Mouse (Mus musculus) hematopoietic stem cell, adult 5-6 weeks (primary cell): ENCODE measurements around the gene Banf2. TPM values are rescaled to one million over a fixed set of nuclear protein-coding genes. Genes with fewer than 3 reads are reported as not detected.

ENCODE experiments used
- ATAC-seq, 2 experiments: fragments of 125-278 bp in 1 of 2; replicated peaks in 1 of 2; 2 replicates each; pipeline ENCODE4 v1.8.0; 2016 to 2017; ENCODE audit warnings: inconsistent platforms in 2 of 2, mild to moderate bottlenecking in 2 of 2, moderate number of reproducible peaks in 2 of 2, low read depth in 1 of 2, moderate TSS enrichment in 1 of 2; ENCODE audit not compliant: low FRiP score in 2 of 2, poor library complexity in 2 of 2, severe bottlenecking in 2 of 2, insufficient read depth in 1 of 2, low TSS enrichment in 1 of 2
- total RNA-seq: library from RNA; stranded (forward); fragments of 172-1452, 232-1000 nt; gene quantifications from 2 replicates; pipeline ENCODE4 v1.2.3, GENCODE M21; 2017

Gene Banf2
- total RNA-seq, 1 experiment from 2014 or later: not detected

DNA sequence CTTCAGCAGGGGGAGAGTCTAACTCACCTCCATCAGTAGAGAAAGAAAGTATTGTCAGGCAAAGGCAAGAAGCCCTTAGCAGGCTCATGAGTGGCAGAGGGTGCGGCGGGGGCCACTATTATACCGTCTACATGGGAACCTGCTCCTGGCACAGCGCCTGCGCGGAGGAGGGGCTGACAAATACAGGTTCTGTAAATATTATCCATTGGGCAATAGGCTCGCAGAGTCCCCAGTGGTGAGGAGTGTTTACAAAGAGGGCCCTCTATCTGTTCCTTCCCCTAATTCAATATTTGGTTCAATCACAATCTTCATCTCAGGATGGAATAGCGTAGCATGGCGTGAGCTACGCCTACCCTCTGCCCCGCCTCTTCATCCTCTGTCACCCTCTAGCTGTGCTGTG, 18.8 kb upstream of the Banf2 start:
- no peak for ATAC-seq

DNA sequence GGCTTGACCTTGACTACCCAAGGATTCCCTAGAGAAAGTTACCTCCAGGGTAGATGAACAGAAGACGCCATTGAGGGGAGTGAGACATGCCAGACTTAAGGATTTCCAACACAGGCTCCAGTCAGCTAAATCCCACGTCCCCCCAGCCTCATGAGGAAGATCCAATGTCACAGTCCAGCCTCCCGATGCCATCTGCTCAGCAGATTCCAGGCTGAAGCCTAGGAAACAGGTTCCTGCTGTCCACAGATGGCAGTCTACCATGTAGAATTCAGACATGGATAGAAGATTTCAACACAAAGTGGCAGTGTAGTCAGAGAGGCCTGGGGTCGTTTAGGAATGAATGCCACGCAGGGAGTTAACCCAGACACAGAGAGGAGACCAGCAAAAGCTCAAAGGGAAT, 18.4 kb upstream of the Banf2 start:
- no peak for ATAC-seq

GRCm38 (mm10) chr2:144015861-144016260, 17.0 kb upstream of the Banf2 start:
- ATAC-seq: no peak

DNA sequence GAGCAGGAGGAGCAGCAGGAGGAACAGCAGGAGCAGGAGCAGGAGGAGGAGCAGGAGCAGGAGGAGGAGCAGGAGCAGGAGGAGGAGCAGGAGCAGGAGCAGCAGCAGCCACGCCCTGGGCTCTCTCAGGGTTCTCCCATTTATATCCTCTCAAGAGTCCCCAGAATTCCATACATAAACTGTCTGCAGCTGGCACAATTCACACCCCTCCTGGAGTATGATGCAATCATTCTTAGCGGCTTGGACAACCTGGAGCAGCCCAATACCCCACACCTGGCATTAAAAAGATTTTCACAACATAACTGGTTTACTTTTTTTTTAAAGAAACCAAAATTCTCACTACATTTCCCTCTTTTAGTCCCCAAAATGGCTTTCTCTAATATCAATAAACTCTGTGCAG, 12.9 kb upstream of the Banf2 start:
- ATAC-seq: no peak

DNA sequence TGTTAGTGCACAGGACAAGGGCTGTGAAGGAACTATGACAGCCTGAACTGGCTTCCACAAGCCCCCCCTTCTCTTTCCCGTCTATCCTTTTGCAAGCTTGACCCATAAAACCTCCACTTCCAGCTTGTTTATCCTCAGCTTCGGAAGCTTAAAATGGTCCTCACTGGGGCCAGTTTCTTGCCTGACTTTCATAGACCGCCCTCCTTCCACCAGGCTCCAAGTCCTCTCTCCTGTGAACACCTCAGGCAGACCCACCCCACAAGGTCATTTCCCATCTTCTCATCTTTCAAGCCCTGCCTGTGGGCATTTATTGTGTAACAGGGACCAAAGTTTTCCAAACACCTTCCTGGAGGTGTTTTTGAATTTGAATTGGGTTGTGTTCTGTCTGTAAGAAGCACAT, 10.4 kb upstream of the Banf2 start:
- ATAC-seq: no peak

DNA sequence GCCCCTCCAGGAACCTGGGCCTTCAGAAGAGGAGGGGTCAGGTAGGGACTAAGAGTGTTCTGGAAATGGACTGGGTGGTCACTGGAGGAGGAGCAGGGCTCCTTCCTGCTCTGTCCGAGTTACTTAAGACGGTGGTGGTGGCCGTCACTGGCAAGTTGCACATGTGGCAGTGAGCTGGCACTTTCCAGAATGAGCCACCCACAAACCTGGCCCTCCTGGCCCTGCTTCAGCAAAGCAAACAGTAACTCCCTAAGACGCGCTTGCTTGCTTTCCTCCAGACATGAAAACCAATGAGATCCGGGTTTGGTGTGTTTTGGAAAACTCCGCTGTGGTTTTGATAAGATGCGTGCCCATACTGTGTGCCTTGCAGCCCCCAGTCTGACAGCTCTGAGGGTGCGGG, 7.5 kb upstream of the Banf2 start:
- ATAC-seq: no peak

DNA sequence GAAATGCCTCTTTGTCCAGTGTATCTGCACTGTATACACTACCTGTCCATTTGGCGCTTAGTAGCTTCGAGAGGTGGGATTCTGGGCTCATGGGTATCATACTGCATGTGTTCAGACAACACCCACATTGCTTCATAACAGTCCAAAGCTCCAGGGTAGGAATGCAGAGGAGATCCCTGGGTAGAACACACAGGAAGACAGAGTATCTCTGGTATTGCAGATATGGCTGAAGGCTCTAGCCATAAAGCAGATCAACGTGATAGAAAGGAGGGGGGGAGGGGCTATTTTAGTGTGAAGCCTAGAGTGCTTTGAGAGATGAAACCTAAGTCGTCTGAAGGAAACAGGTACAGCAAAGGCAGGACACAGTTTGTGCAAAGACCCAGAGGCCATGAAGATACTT, 6.4 kb upstream of the Banf2 start:
- ATAC-seq: no peak; a peak in 1 of 4 replicates

DNA sequence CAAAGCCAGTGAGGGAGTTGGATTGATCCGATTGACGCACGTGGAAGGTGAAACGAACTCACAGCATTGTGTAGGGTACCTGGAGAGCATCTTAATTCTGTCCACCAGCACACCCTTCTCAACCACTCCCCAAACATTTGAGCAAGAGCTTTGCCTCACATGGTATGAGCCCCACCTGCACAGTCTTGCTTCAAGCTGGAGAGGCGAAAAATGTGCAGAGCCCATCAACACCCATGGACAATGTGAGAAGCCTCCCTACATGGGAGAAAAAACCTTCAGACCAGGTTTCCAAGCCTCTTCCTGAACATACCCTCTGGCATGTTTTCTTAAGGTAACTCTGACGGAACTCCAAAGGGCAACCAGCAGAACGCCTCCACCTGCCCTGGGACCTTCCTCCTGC, 2.1 kb upstream of the Banf2 start:
- ATAC-seq: no peak

DNA sequence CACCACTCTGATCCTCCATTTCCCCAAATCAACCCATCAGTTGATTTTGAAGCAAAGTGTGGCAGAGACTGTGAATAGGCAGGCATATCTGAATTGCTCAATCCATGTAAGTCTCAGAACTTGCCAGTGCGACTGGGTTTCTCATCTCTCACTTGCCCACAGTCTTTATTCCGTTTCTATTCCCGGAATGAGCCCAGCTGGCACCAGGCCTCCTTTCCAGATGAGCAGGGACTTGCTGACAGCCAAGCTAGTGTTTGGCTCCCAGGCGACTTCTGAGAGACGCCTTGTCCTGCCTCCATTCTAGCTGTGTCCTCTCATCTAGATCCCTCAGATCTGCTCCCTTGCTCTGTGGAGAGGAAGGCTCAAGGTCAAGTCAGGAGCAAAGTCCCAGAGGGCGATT, 11.9 kb downstream of the Banf2 start:
- no peak for ATAC-seq

- 0 out of 4 replicates have a peak, but pooled peaks of 1 of the 2 experiments have one; percentile 2 for ATAC-seq
Measured at GRCm38 (mm10) chr2:144045756-144046560, 13.1 kb downstream of the Banf2 start.

DNA sequence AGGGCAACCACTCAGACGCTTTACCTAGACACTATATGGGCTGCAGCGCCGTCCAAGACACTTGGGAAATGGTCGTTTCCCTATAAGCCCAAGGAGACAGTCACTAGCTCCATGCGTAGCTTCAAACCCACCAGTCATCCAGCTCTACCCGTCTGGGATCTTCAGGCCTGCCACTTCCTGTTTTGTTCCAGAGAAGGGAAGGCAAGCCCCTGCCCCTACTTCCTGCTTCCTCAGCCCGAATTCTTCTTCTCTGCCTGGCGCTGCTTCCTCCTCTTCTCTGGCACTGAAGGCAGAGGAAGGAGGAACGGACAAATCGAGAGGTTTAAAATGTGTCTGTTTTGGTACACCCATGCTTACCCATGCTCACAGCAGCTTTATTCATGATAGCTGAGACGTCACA, 14.1 kb downstream of the Banf2 start:
- ATAC-seq: peak; percentile 71 to 84; a peak in 3 of 4 replicates

GRCm38 (mm10) chr2:144050146-144050680, 17.4 kb downstream of the Banf2 start:
- no peak for ATAC-seq

DNA sequence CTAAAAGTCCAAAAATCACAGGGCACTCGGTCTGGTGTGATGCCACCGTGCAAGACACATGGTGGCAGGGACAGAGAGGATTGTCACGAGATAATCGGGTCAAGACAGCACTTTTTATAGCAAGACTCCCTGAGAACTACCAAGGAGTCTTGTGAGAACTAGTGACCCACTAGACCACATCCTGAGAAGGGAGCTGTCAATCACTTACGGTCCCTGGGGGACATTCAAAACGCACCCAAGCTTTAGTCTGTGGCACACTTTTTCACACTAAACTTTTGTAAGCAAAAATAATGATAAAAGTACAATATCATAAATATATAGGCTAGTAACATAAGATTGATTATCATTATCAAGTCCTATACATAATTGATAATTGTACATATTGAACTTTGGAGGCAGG, 18.0 kb downstream of the Banf2 start:
- no peak for ATAC-seq

- ATAC-seq: no peak
Measured at GRCm38 (mm10) chr2:144052410-144053065, 19.7 kb downstream of the Banf2 start.

- ATAC-seq: no peak
Measured at GRCm38 (mm10) chr2:144057735-144058134, 24.9 kb downstream of the Banf2 start.

DNA sequence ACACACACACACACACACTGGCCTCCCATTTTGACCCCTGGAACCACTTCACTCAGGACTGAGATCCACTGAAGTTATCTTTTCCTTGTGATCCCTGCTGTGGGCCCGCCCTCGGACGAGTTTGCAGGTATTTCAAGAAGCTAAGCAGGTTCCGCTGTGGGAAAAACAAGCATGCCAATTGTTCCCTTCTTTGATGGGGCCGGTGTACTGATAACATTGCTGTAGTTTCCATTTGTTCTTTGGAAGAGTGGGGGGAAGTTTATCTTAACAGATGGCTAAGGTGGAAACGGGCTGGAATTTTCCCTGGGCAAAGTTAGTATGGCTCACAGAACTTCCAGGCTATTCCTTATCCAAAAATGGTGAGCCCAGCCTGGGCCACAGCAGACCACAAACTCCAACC, 28.8 kb downstream of the Banf2 start:
- no peak for ATAC-seq

GRCm38 (mm10) chr2:144065499-144065898, 32.6 kb downstream of the Banf2 start:
- ATAC-seq: no peak

GRCm38 (mm10) chr2:144069663-144070062, 36.8 kb downstream of the Banf2 start:
- no peak for ATAC-seq
